Mouse (Mus musculus) lung, embryonic 16.5 days (tissue): ENCODE measurements around the gene Olfr1278. TPM values are rescaled to one million over a fixed set of nuclear protein-coding genes. Genes with fewer than 3 reads are reported as not detected.
"Not testable (repeated sequence)": the region's sequence is repeated elsewhere in the genome, so short reads cannot be mapped to it uniquely, and the experiment has no call there.

Source experiments
- ATAC-seq: fragments of 200-750 bp; cut with Nextera tagmentation; 2 replicates; pipeline ENCODE4 v1.8.0; 2017; ENCODE audit warnings: low read depth, mild to moderate bottlenecking, moderate library complexity
- H3K27ac ChIP-seq: fragments of 300-500 bp; sonication (generic); 2 replicates; pipeline ENCODE4 v1.5.1; 2014; ENCODE audit warnings: mild to moderate bottlenecking, control low read depth, low read length
- H3K27me3 ChIP-seq: fragments of 300-500 bp; sonication (generic); 2 replicates; pipeline ENCODE4 v1.6.1; 2014; ENCODE audit warnings: low read depth, low read length, mixed read lengths; ENCODE audit not compliant: control insufficient read depth, insufficient read depth
- H3K36me3 ChIP-seq: fragments of 300-500 bp; sonication (generic); 2 replicates; pipeline ENCODE4 v1.6.1; 2014; ENCODE audit warnings: low read length; ENCODE audit not compliant: control insufficient read depth, insufficient read depth
- H3K4me1 ChIP-seq: fragments of 300-500 bp; sonication (generic); replicated peaks from 2 replicates; pipeline ENCODE4 v1.6.1; 2014; ENCODE audit warnings: low read length, mixed read lengths; ENCODE audit not compliant: control insufficient read depth, insufficient read depth
- H3K4me2 ChIP-seq: fragments of 300-500 bp; sonication (generic); 2 replicates; pipeline ENCODE4 v1.6.1; 2014; ENCODE audit warnings: low read depth, low read length, control low read depth
- H3K4me3 ChIP-seq: fragments of 300-500 bp; sonication (generic); 2 replicates; pipeline ENCODE4 v1.5.1; 2014; ENCODE audit warnings: mild to moderate bottlenecking, low read length, control low read depth
- H3K9ac ChIP-seq: fragments of 300-500 bp; sonication (generic); 2 replicates; pipeline ENCODE4 v1.6.1; 2014; ENCODE audit warnings: low read length, control low read depth
- H3K9me3 ChIP-seq: fragments of 300-500 bp; sonication (generic); 2 replicates; pipeline ENCODE4 v1.6.1; 2016; ENCODE audit warnings: low read length; ENCODE audit not compliant: control insufficient read depth
- WGBS: fragments of 180-500 bp; shearing (Covaris S2); extraction: QIAGEN DNeasy Blood & Tissue Kit; methylation state at CpG from one replicate; pipeline ENCODE4 v1.1.7; 2014; 5-methylcytosine and 5-hydroxymethylcytosine counted together
- polyA plus RNA-seq: library from polyadenylated mRNA; unstranded; fragments of >200 nt; fragmentation: Nextera tagmentation; extraction: Ambion mirVana; gene quantifications from 2 replicates; pipeline ENCODE4 v1.2.1, GENCODE M21; 2015

Olfr1278 gene
- not detected in 2 replicates for polyA plus RNA-seq

- Histone ChIP-seq H3K36me3 (no peaks in the 10 kb centered on the region), H3K4me1 (no peaks in the 10 kb centered on the region), H3K27me3 (no peaks in the 10 kb centered on the region), H3K9ac (no peak within 1 kb of the TSS), H3K27ac (no peak within 1 kb of the TSS), H3K4me3 (no peak within 1 kb of the TSS), H3K9me3 (no peaks in the 10 kb centered on the region), H3K4me2 (no peak within 1 kb of the TSS)
- ATAC-seq: no peak
Measured at GRCm38 (mm10) chr2:111289836-111290235, at the start of gene Olfr1278. TSS of gene Olfr1278 (plus strand) at chr2:111290136.

- Histone ChIP-seq H3K4me3 (no peak within 1 kb of the TSS), H3K4me1 (no peaks in the 10 kb centered on the region), H3K9me3 (no peaks in the 10 kb centered on the region), H3K4me2 (no peak within 1 kb of the TSS), H3K27ac (no peak within 1 kb of the TSS), H3K27me3 (no peaks in the 10 kb centered on the region), H3K9ac (no peak within 1 kb of the TSS), H3K36me3 (no peaks in the 10 kb centered on the region)
- ATAC-seq: no peak
Measured at GRCm38 (mm10) chr2:111254216-111254615, 35.7 kb upstream of the Olfr1278 start, which contains the start of gene Olfr1276. TSS of gene Olfr1276 (plus strand) at chr2:111254516.

DNA sequence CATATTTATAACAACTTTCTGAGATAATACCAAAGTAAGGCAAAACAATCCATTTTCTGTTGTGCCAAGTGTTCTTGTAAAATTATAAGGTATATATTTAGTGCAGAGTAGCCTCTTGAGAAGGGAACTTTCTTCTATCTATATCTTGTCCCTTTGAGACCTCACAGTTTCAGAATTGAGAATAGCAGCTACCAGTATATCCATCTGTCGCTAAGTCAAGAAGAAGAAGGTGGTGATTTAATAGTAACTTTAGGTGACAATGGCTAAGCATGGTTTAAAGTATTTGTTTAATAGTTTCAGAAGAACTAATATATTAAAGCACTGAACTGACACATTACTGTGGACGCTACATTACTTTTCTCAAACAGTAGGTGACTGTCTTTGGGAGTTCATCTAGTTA lies 15.9 kb upstream of the Olfr1278 start, which contains the start of gene Olfr1277:
Gene Olfr1277 (minus strand): TSS at position 101 of the 400 bp plus-strand sequence.
- 81% methylated on average over 2 of the region's 2 CpGs for WGBS
- H3K9ac ChIP-seq: no peak within 1 kb of the TSS
- H3K4me1 ChIP-seq: no peaks in the 10 kb centered on the region
- H3K4me3 ChIP-seq: no peak within 1 kb of the TSS
- peaks cover 2% of the 10 kb centered on the region for H3K9me3 ChIP-seq
- no peak within 1 kb of the TSS for H3K4me2 ChIP-seq
- no peaks in the 10 kb centered on the region for H3K36me3 ChIP-seq
- H3K27ac ChIP-seq: no peak within 1 kb of the TSS
- ATAC-seq: no peak
- no peaks in the 10 kb centered on the region for H3K27me3 ChIP-seq

GRCm38 (mm10) chr2:111298541-111298940 lies 8.6 kb downstream of the Olfr1278 start:
- H3K9ac ChIP-seq: no peak overlapping the region
- H3K4me2 ChIP-seq: no peak overlapping the region
- H3K9me3 ChIP-seq: no peaks in the 10 kb centered on the region
- no peaks in the 10 kb centered on the region for H3K36me3 ChIP-seq
- H3K27me3 ChIP-seq: no peaks in the 10 kb centered on the region
- H3K27ac ChIP-seq: no peak overlapping the region
- ATAC-seq: no peak
- no peak overlapping the region for H3K4me3 ChIP-seq
- no peaks in the 10 kb centered on the region for H3K4me1 ChIP-seq

DNA sequence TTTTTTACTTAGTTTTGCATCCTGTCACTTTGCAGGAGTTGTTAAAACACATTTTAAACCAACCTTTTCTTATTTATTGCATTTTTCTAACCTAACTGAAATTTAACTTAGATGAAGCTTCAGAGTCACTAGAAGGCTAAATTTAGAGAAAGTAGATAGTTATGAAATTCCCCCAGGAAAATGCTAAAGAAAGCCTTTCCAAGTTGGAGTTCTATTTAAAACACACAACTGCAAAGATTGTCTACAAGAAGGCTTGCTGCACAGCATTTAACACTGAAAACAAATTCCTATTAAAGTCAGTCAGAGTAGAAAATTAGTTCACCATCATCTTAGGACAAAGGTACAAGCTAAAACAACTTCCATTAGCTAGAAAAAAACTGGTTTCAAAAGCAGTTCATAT lies 10.4 kb downstream of the Olfr1278 start, which contains the start of gene Olfr1279:
Gene Olfr1279 (plus strand): TSS at position 262 of the 400 bp plus-strand sequence.
- Histone ChIP-seq H3K4me3 (no peak within 1 kb of the TSS), H3K27me3 (no peaks in the 10 kb centered on the region), H3K9ac (no peak within 1 kb of the TSS), H3K9me3 (no peaks in the 10 kb centered on the region), H3K27ac (no peak within 1 kb of the TSS), H3K36me3 (no peaks in the 10 kb centered on the region), H3K4me2 (no peak within 1 kb of the TSS), H3K4me1 (no peaks in the 10 kb centered on the region)
- no peak for ATAC-seq

DNA sequence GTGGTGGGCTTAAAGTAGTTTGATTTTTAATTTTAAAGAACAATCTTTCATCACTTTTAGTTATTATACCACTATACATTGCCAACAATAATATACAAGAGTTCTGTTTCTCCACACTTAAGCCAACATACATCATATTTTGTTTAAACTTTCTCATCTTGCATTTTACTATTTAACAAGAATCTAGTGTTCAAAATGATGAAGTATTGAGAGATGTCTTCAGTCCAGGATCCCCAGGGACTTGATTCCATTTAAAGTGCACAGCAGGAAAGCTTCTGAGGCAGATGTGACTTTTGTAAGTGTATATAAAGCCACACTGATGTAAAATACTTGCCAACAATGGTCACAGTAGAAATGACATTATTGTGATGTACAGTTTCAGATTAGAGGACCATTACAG lies 23.8 kb downstream of the Olfr1278 start, which contains the start of gene Olfr1280:
Gene Olfr1280 (plus strand): TSS at position 301 of the 400 bp plus-strand sequence.
- Histone ChIP-seq H3K4me1 (no peaks in the 10 kb centered on the region), H3K27ac (no peak within 1 kb of the TSS), H3K9me3 (no peaks in the 10 kb centered on the region), H3K36me3 (no peaks in the 10 kb centered on the region), H3K4me3 (no peak within 1 kb of the TSS), H3K27me3 (no peaks in the 10 kb centered on the region), H3K9ac (no peak within 1 kb of the TSS), H3K4me2 (no peak within 1 kb of the TSS)
- ATAC-seq: no peak

- ATAC-seq: no peak
- Histone ChIP-seq H3K27ac (no peak within 1 kb of the TSS), H3K9me3 (no peaks in the 10 kb centered on the region), H3K4me2 (no peak within 1 kb of the TSS), H3K27me3 (no peaks in the 10 kb centered on the region), H3K4me1 (no peaks in the 10 kb centered on the region), H3K4me3 (no peak within 1 kb of the TSS), H3K9ac (no peak within 1 kb of the TSS), H3K36me3 (no peaks in the 10 kb centered on the region)
- 63% methylated on average over 2 of the region's 2 CpGs for WGBS
Measured at GRCm38 (mm10) chr2:111326220-111326619, 36.3 kb downstream of the Olfr1278 start, which contains the start of gene Olfr1281. TSS of gene Olfr1281 (plus strand) at chr2:111326520.

- 84% methylated on average over 5 of the region's 5 CpGs for WGBS
- not testable (repeated sequence) for H3K9ac ChIP-seq, H3K27ac ChIP-seq, H3K36me3 ChIP-seq, H3K9me3 ChIP-seq, H3K4me1 ChIP-seq, H3K4me3 ChIP-seq, ATAC-seq, H3K27me3 ChIP-seq, H3K4me2 ChIP-seq
Measured at GRCm38 (mm10) chr2:111333721-111334120, 43.8 kb downstream of the Olfr1278 start.

DNA sequence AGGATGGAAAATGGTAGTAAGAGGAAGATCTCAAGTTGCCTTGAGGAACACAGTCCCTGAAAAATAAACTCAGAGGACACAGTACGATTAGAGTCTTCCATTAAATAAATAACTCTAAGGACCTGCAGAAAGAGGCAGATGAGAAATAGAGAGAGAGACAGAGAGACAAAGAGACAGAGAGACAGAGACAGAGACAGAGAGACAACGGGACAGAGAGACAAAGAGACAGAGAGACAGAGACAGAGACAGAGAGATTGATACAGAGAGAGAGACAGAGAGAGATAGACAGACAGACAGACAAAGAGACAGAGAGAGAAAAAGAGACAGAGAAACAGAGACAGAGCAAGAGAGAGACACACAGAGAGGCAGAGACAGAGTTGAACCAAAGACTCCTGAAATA lies 46.0 kb downstream of the Olfr1278 start, which contains the start of gene Olfr1282:
Gene Olfr1282 (minus strand): TSS at position 101 of the 400 bp plus-strand sequence.
- no peak within 1 kb of the TSS for H3K4me2 ChIP-seq
- no peaks in the 10 kb centered on the region for H3K9me3 ChIP-seq
- ATAC-seq: no peak
- no peak within 1 kb of the TSS for H3K27ac ChIP-seq
- H3K36me3 ChIP-seq: no peaks in the 10 kb centered on the region
- H3K4me1 ChIP-seq: no peaks in the 10 kb centered on the region
- no peak within 1 kb of the TSS for H3K4me3 ChIP-seq
- H3K9ac ChIP-seq: no peak within 1 kb of the TSS
- no peaks in the 10 kb centered on the region for H3K27me3 ChIP-seq
- WGBS: 51% methylated on average over 2 of the region's 2 CpGs
